Mouse (Mus musculus): ENCODE data around the gene Trim71. TPM values are rescaled to one million over a fixed set of nuclear protein-coding genes. Genes with fewer than 3 reads are reported as not detected.

The Trim71 gene
- polyA plus RNA-seq, 1 experiment from 2014 or later, result 0.30 TPM

DNA sequence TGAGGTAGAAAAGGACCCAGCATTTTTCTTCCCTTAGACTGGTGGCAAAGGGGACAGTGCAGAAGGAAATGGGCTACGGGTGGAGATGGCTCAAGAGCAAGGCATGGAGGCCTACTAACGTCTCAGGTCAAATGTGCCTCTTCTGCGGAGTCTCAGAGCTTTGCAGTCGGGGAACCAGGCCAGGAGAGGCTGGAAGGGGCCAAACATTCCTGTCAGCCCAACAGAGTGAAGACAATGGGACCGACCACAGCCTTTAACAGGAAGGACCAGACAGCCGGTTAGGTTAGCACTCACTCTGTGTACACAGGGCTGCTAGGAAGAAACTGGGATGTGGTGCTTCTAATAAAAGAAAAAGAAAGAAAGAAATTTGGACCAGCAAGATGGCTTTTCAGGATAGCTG is 14.1 kb downstream of the Trim71 start:
- Histone ChIP-seq H3K9me3 (ENCODE audit: low read length) (no peaks in the 10 kb centered on the region), H3K27ac (ENCODE audit: low read length) (no peak overlapping the region), H3K4me3 (ENCODE audit: low read depth, low read length) (no peak overlapping the region), H3K27me3 (replicated peaks; ENCODE audit: insufficient read depth, low read length) (no peaks in the 10 kb centered on the region), H3K4me2 (replicated peaks; ENCODE audit: low read depth, low read length) (no peak overlapping the region), H3K9ac (replicated peaks; ENCODE audit: low read depth) (no peak overlapping the region), H3K4me1 (ENCODE audit: insufficient read depth, low read depth, low read length) (no peaks in the 10 kb centered on the region), H3K36me3 (ENCODE audit: insufficient read depth, low read length) (no peaks in the 10 kb centered on the region)
- WGBS, result 11% methylated on average over 6 of the region's 6 CpGs
- TF ChIP-seq EP300 (IDR thresholded peaks at IDR 0.05) (no peak), CTCF (IDR thresholded peaks at IDR 0.05) (no peak)
- ATAC-seq (no peak), DNase-seq (ENCODE audit: low spot score) (no peak)

- Histone ChIP-seq H3K9ac (replicated peaks; ENCODE audit: low read depth) (no peak overlapping the region), H3K36me3 (ENCODE audit: insufficient read depth, low read length) (no peaks in the 10 kb centered on the region), H3K9me3 (ENCODE audit: low read length) (no peaks in the 10 kb centered on the region), H3K27ac (ENCODE audit: low read length) (no peak overlapping the region), H3K4me3 (ENCODE audit: low read depth, low read length) (no peak overlapping the region), H3K4me2 (replicated peaks; ENCODE audit: low read depth, low read length) (no peak overlapping the region), H3K4me1 (ENCODE audit: insufficient read depth, low read depth, low read length) (peaks cover 4% of the 10 kb centered on the region; the same call in 1 of the 2 replicates), H3K27me3 (replicated peaks; ENCODE audit: insufficient read depth, low read length) (no peaks in the 10 kb centered on the region)
- 74% methylated on average over 5 of the region's 5 CpGs for WGBS
- no peak for ATAC-seq
- TF ChIP-seq EP300 (IDR thresholded peaks at IDR 0.05) (no peak), CTCF (IDR thresholded peaks at IDR 0.05) (no peak)
- DNase-seq (ENCODE audit: low spot score), result no peak
Observed at GRCm38 (mm10) chr9:114549117-114549516, 15.1 kb downstream of the Trim71 start.

DNA sequence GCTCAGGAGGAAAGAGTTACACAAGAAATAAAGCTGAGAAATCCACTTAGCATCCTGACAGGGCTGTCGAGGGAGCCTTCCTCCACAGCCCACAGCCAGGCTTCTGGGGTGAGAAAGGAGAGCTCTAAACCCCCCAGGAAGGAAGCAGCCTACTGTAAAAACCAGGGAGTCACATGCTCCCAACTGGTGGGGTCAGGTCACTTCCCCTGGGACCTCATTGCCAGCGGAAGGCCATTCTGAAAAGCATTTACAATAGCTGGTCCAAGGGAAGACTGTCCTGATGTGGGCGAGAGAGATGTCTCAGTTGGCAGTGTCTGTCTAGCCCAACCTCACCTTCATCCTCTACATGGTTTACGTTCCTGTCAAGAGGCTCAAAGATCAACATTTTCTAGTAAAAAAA is 15.7 kb downstream of the Trim71 start:
- peaks cover 4% of the 10 kb centered on the region; the same call in 1 of the 2 replicates for H3K4me1 ChIP-seq (ENCODE audit: insufficient read depth, low read depth, low read length)
- H3K27ac ChIP-seq (ENCODE audit: low read length), result no peak overlapping the region
- TF ChIP-seq CTCF (IDR thresholded peaks at IDR 0.05), result no peak
- TF ChIP-seq EP300 (IDR thresholded peaks at IDR 0.05), result no peak
- H3K9ac ChIP-seq (replicated peaks; ENCODE audit: low read depth), result no peak overlapping the region
- H3K9me3 ChIP-seq (ENCODE audit: low read length), result no peaks in the 10 kb centered on the region
- H3K4me2 ChIP-seq (replicated peaks; ENCODE audit: low read depth, low read length), result no peak overlapping the region
- H3K27me3 ChIP-seq (replicated peaks; ENCODE audit: insufficient read depth, low read length), result no peaks in the 10 kb centered on the region
- WGBS, result 38% methylated on average over 4 of the region's 4 CpGs
- DNase-seq (ENCODE audit: low spot score), result no peak
- H3K4me3 ChIP-seq (ENCODE audit: low read depth, low read length), result no peak overlapping the region
- no peaks in the 10 kb centered on the region for H3K36me3 ChIP-seq (ENCODE audit: insufficient read depth, low read length)
- no peak for ATAC-seq

DNA sequence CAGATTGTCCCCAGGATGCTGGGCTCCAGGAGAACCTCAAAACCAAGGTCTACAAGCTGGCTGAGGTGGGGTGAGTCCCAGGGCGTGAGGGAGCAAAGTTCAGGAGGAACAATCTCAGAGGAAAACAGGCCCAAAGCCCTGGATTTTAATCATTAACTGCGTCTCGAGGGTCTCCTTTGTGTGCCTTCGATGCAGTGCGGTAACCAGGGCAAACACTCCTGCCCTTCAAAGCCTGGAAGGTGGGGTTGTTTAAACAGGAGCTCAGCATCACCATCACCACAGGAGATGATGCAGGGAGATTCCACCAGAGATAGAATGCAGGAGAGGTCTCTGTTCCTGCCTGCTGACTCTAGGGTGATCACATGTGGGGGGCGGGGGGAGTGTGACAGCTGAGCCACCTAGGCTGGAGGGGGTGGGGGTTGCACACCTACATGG is 16.5 kb downstream of the Trim71 start:
- no peak overlapping the region for H3K9ac ChIP-seq (replicated peaks; ENCODE audit: low read depth)
- DNase-seq (ENCODE audit: low spot score) (peak; percentile 40), ATAC-seq (peak; percentile 22; the same call in 1 of the 2 replicates)
- TF ChIP-seq EP300 (IDR thresholded peaks at IDR 0.05) (no peak), CTCF (IDR thresholded peaks at IDR 0.05) (no peak)
- H3K27me3 ChIP-seq (replicated peaks; ENCODE audit: insufficient read depth, low read length), result no peaks in the 10 kb centered on the region
- WGBS, result 43% methylated on average over 6 of the region's 6 CpGs
- peaks cover 4% of the 10 kb centered on the region; the same call in 1 of the 2 replicates for H3K4me1 ChIP-seq (ENCODE audit: insufficient read depth, low read depth, low read length)
- H3K9me3 ChIP-seq (ENCODE audit: low read length), result no peaks in the 10 kb centered on the region
- H3K4me3 ChIP-seq (ENCODE audit: low read depth, low read length), result no peak overlapping the region
- H3K27ac ChIP-seq (ENCODE audit: low read length), result peak overlapping the region; percentile 51; the same call in 1 of the 2 replicates
- H3K36me3 ChIP-seq (ENCODE audit: insufficient read depth, low read length), result no peaks in the 10 kb centered on the region
- no peak overlapping the region for H3K4me2 ChIP-seq (replicated peaks; ENCODE audit: low read depth, low read length)

DNA sequence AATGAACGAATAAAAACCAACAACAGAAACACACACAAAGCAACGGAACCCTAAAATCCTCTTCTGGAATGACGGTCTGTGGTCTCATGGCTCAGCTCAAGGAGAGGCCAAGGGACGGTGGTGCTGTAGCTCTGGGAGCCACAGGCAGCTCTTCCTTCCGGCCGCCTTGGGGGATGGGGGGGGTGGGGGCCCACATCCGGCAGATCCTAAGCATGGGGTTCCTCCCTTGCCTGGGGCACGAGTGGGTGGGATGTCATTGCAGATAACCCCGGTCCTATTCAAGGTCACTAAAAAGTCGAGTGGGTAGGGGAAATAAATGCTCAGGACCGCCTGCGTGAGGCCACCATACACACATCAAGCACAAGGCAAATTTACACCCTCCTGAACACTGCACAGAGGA is 17.4 kb downstream of the Trim71 start:
- H3K4me2 ChIP-seq (replicated peaks; ENCODE audit: low read depth, low read length), result no peak overlapping the region
- no peaks in the 10 kb centered on the region for H3K27me3 ChIP-seq (replicated peaks; ENCODE audit: insufficient read depth, low read length)
- no peak for TF ChIP-seq CTCF (IDR thresholded peaks at IDR 0.05)
- TF ChIP-seq EP300 (IDR thresholded peaks at IDR 0.05), result no peak
- no peak for DNase-seq (ENCODE audit: low spot score)
- no peaks in the 10 kb centered on the region for H3K9me3 ChIP-seq (ENCODE audit: low read length)
- H3K4me3 ChIP-seq (ENCODE audit: low read depth, low read length), result no peak overlapping the region
- no peak overlapping the region for H3K27ac ChIP-seq (ENCODE audit: low read length)
- WGBS, result 35% methylated on average over 12 of the region's 12 CpGs
- H3K9ac ChIP-seq (replicated peaks; ENCODE audit: low read depth), result no peak overlapping the region
- peaks cover 4% of the 10 kb centered on the region; the same call in 1 of the 2 replicates for H3K4me1 ChIP-seq (ENCODE audit: insufficient read depth, low read depth, low read length)
- H3K36me3 ChIP-seq (ENCODE audit: insufficient read depth, low read length), result no peaks in the 10 kb centered on the region
- ATAC-seq, result 0 out of 2 replicates have a peak, but pooled peaks have one; percentile 30

DNA sequence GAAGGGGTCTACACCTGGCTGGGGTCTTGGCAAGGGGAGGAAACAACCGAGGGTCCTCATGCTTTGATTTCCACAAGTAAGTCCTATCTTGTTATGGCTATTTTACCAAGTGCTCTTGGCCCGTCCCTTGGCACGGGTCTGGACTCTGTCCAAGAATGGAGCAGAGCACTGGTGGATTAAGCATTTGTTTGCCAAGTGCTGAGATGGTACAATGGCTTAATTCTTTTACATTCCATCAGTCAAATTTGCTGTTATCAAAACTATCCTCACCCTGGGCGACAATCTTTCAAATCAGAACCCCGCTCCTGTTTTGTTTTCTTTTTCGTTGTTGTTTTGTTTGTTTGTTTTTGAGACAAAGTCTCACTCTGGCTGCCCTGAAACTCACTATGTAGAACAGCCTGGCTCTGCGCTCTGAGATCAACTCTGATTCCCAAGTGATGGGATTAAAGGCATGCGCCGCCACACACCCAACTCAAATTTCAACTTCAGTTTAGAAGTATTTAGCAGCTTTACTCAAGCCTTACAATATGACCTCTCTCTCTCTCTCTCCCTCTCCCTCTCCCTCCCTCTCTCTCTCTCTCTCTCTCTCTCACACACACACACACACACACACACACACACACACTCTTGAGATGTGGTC is 19.3 kb downstream of the Trim71 start:
- ATAC-seq (no peak), DNase-seq (ENCODE audit: low spot score) (peak; percentile 39)
- Histone ChIP-seq H3K9ac (replicated peaks; ENCODE audit: low read depth) (no peak overlapping the region), H3K4me2 (replicated peaks; ENCODE audit: low read depth, low read length) (no peak overlapping the region), H3K27ac (ENCODE audit: low read length) (0 out of 2 replicates have a peak overlapping the region, but pooled peaks have one; percentile 38), H3K4me1 (ENCODE audit: insufficient read depth, low read depth, low read length) (peaks cover 4% of the 10 kb centered on the region; the same call in 1 of the 2 replicates), H3K9me3 (ENCODE audit: low read length) (no peaks in the 10 kb centered on the region), H3K36me3 (ENCODE audit: insufficient read depth, low read length) (no peaks in the 10 kb centered on the region), H3K4me3 (ENCODE audit: low read depth, low read length) (no peak overlapping the region), H3K27me3 (replicated peaks; ENCODE audit: insufficient read depth, low read length) (no peaks in the 10 kb centered on the region)
- WGBS, result 32% methylated on average over 9 of the region's 9 CpGs
- no peak for TF ChIP-seq EP300 (IDR thresholded peaks at IDR 0.05)
- no peak for TF ChIP-seq CTCF (IDR thresholded peaks at IDR 0.05)

Measured in lung, postnatal 0 days (tissue).